Mouse (Mus musculus): Measurements from ENCODE around the gene Tmem176b.

DNA sequence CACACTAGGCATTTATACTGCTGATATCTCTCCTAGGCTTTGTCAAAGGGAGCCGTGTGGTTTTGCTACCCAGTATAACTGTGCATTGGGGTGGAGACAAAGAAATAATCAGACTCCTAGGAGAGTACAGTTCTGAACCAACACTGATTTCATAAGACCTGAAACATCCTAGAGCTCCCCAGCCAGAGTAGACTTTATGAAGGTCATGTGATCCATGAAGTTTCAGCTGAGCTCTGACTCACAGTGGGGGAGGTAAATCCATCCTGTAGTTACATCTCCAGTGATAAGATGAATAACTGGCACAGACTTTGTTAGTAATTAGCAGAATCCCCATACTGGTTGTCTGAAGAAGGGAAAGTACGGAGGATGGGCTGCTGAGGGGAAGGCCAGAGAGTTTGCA, 28.5 kb upstream of the Tmem176b start:
- TF ChIP-seq CTCF (IDR thresholded peaks at IDR 0.05; ENCODE audit: control insufficient read depth, insufficient read depth, insufficient replicate concordance, low read depth, low read length) (no peak), POLR2A (IDR thresholded peaks at IDR 0.05; ENCODE audit: control insufficient read depth, low read depth, low read length) (no peak)
